Mouse (Mus musculus) layer of hippocampus, postnatal 10 days (tissue): ENCODE data around the gene Ptpn7. TPM values are rescaled to one million over a fixed set of nuclear protein-coding genes. Genes with fewer than 3 reads are reported as not detected.
A peak's percentile ranks its signal among the peaks of the same experiment; 100 is the strongest.

Experiments used
- DNase-seq, 2 experiments: peaks; one replicate each; pipeline ENCODE4 v3.0.0; 2021; ENCODE audit warnings: low spot score in 2 of 2
- total RNA-seq, 2 experiments: library from RNA; stranded (reverse); gene quantifications; 2 replicates each; pipeline ENCODE4 v1.2.3; 2021

The Ptpn7 gene
- total RNA-seq, 2 experiments from 2014 or later: 0.11 to 0.14 TPM

DNA sequence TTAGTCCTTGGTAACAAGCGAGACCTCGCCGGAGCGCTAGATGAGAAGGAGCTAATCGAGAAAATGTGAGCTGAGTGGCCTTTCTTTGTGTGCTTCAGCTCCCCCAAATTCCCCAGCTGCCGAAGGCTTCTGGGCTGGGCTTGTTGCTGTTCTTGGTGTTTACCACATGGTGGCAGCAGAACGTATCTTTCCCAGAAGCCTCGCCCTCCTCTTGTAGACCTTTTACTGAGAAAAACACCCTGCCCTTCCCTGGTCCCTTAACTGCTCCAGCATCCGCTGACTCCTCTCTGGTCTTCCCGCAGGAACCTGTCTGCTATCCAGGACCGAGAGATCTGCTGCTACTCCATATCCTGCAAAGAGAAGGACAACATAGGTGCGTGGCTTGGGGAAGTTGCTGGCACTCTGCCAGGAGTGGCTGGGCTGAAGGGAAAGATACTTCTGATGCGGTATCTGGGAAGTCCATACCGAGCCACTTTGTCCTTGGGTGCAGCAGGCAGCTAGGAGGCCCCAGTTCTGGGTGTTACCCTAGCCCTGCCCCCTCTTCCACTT is 22.0 kb downstream of the Ptpn7 start:
- DNase-seq: peak; percentile 83 to 84

DNA sequence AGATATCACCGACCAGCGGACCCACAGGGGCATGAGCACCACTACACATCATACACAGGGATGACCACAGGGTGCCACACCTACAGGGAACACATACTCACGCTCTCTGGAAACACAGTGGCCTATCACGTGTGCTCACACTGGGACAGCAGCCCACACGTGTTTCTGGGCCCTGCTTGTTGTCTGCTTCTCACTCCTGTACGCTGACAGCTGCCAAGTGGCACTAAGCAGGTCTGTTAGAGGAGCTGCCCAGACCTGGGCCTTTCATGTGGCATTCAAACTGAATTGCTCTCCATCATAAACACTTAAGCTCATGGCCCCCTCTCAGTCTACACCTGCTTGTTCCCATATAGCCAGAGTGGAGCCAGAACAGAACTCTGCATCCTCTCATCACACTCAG is 23.8 kb downstream of the Ptpn7 start:
- no peak for DNase-seq

DNA sequence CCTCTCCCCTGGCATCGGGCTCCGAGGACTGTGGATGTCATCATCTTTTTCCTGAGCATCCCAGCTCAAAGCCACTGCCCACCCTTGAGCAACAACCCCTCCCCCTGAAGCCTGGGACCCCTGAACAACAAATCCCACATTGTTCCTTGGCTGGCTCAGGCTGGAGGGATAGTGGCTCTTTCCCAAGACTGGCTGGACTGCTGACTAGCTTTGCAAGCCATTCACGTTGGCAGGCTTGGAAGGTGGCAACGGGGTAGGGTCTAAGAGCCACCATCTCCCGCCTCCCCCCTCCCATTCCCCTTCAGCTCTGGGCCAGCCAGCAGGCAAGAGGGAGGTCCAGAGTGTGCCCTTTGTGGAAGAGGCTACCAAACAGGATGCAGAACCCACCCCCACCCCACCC is 26.1 kb downstream of the Ptpn7 start:
- peak; percentile 70 to 76 for DNase-seq

- DNase-seq: peak; percentile 66 to 74
These were observed 26.6 kb downstream of the Ptpn7 start for GRCm38 (mm10) chr1:135159074-135159473.

DNA sequence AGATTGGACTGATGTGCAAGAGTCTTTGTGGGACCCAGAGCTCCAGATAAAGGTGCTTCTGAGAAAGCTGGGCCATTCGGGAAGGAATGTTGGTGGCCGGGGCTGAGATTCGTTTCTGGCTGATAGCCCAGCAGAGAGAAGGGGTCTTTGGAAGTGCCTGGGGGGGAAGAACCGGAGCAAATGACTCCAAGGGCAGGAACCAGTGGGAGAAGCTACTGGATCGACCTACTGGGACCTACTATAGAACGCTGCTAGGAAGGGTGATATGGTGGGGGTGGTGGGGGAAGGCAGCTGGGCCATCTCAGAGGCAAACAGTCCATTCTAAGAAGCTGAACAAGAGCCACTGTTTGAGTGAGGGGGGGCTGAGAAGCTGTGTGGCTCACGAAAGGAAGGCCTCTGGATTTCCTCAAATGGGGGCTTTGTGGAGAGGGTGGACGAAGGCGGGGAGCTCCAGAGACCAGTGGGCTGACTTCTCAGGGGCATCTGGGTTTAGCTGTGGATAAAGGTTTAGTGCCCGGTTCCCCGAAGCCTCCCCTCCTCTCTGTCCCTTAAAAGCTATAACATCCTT is 27.1 kb downstream of the Ptpn7 start:
- peak in 1 of 2 experiments; percentile 38 for DNase-seq

DNA sequence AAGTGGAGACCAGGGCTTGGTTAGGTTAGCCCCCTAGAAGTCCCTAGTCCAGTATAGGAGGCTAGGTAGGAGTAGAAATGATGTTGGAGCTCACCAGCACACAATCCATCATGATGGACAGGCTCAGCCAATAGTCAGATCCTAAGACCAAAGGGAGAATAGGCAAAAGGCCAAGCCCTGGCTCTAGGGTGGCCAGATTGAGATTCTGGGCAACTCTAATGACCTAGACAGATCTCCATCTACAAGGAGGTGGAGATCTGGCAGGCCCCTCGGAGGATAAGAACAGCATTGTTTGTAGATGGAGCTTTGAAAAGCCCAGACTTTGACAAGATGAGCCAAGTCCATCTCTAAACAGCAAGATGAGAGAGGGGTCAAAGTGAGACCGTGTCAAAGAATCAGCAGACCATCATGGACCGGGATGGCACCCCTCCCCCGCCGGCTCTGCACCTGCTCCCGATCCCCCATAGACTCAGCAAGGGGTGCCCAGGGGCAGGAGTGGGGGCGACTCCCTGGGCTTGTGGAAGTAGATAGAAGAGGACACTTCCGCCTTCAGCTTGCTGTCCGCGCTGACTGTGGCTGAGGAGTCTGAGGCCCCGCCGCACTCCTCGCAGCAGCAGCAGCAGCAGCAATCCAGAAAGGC is 28.0 kb downstream of the Ptpn7 start:
- DNase-seq: peak in 1 of 2 experiments; percentile 55

DNA sequence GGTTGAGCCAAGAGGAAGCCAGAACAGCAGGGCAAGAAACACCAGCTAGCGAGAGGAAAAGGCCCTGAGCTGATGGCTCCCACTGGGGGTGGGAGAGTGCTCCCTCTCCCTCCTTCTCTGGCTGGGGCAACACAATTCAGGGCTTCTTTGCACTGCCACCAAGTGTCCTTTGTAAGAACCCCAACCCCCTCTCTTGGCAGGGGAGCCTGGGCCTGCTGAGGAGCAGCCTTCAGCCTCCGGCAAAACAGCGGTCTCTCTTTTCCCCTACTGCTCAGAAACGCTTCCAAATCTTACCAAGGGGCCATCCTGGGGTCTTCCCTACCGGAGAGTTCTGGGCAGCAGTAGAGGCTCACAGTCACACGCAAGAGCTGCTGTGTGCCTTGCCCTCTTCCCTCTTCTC is 30.2 kb downstream of the Ptpn7 start:
- DNase-seq: peak; percentile 70 to 77

DNA sequence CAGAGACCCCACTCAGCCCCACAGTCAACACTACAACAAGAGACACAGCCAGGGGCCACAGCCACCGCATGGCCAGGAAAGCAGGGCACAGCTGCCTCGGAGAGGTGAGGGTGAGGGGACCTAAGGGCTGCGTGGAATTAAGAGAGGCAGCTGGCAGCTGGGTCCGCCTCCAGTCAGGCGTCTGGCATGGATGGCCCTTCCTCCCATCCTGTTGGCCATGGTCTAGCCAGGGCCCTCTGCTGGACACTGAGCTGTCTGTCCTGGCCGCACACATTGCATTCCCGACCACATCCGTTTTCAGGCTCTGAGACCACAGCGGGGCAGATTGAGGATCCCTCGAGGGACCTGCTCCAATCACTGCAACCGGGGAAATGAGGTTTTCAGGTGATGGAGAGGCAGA is 34.9 kb downstream of the Ptpn7 start, which contains the start of gene Gpr37l1:
Gene Gpr37l1 (minus strand): TSS at position 247 of the 400 bp plus-strand sequence.
- DNase-seq: peak; percentile 68 to 75

DNA sequence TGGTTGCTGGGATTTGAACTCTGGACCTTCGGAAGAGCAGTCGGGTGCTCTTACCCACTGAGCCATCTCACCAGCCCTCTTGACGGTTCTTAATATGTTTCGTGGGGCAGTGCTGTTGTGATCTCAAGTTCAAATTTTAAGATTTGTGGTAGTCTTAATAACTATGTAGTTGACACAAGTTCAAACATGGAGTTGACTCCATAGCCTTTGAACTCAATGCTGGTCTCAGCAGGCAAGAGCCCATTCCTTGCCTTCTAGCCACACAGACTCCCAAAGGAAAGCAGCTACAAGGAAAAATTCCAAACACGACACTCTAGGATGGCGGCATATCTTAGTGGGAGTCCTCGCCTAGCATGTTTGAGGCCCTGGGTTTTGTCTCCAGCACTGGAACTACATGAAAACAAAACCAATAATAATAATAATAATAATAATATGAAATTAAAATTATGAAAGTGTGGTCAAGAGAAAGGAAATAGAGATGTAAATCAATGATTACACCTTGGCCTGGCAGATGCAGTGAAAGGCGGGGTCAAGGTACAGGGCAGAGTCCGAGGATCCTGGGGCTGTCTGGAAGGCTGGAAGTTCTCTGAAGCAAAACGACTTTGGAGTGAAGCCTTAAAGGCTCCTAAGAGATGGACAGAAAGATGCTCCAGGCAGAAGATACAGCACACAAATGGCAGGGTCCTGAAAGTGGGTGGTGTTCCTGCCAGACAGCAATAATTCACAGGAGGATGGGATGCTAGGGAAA is 36.1 kb downstream of the Ptpn7 start:
- no peak for DNase-seq

DNA sequence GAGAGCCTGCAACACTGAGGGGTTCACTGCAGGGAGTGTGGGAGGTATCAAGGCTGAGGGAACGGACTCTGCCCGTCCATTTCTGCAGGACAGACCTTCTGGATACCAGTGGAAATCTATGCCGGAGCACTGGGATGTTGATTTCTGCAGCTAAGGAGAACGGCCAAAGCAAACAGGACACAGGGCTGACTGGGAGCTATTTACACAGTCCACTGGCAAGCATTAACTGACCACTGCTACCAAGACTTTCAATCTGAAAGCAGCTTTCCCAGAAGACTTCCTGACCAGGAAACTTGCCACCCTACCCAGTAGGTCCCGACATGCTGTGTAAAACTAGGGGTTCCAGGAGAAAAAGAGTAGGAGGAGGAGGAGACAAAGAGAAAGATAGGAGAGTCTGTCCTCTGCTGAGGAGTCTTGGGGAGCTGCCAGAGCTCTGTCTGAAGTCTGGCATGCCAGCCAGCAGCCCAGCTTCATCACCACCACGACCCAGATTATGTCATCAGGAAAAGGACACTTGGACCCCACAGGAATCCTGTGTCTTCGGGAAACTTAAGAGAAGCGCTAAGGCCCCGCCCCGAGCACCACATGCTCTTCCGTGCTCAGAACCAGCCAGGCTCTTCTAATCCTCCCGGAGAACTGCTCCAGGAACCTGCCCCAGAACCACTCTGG is 37.2 kb downstream of the Ptpn7 start:
- no peak for DNase-seq

- DNase-seq: no peak
These were observed 37.8 kb downstream of the Ptpn7 start for GRCm38 (mm10) chr1:135170299-135170698.

GRCm38 (mm10) chr1:135171202-135171601 is 38.7 kb downstream of the Ptpn7 start:
- no peak for DNase-seq

- peak; percentile 71 to 78 for DNase-seq
These were observed 39.5 kb downstream of the Ptpn7 start for GRCm38 (mm10) chr1:135171984-135172383.

GRCm38 (mm10) chr1:135173311-135173710 is 40.8 kb downstream of the Ptpn7 start:
- no peak for DNase-seq

GRCm38 (mm10) chr1:135175176-135175575 is 42.7 kb downstream of the Ptpn7 start:
- DNase-seq: no peak

DNA sequence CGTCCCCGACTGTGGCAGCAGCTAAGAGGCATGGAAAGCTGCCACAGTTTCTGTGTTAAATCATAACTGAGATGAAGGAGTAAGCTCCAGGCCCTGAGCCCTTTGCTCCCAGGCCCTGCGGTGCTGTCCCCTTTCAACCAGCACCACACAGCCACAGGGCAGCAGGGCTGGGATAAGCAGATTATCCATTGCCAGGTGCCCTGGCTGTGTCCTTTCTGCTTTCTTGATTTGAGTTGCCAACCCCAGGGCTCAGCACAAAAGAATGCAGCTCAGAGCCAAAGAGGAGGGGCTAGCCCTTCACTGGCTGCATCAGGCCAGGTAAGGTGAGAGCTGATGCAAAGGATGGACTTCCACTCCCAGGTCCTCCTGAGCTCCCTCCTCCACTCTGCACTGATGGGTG is 45.2 kb downstream of the Ptpn7 start:
- DNase-seq: no peak

GRCm38 (mm10) chr1:135178863-135179262 is 46.4 kb downstream of the Ptpn7 start:
- DNase-seq: no peak

DNA sequence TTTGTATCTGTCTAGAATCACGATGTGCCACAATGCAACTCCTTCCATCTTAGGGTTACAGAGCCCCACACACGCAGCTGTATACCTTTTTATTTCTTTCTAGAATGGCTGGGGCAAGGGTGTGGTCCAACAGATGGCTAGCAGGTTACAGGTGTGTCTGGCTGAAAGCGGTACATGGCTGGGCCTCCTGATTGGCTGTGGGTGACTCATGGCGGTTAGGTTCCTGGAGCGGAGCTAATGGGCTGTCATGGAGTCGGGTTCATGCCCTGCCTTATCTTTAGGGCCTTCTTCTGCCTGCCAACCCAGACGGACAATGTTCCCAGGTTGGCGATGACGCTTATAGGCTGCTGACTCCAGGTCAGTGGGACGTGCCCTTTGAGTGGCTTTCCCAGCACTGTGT is 48.3 kb downstream of the Ptpn7 start:
- no peak for DNase-seq

DNA sequence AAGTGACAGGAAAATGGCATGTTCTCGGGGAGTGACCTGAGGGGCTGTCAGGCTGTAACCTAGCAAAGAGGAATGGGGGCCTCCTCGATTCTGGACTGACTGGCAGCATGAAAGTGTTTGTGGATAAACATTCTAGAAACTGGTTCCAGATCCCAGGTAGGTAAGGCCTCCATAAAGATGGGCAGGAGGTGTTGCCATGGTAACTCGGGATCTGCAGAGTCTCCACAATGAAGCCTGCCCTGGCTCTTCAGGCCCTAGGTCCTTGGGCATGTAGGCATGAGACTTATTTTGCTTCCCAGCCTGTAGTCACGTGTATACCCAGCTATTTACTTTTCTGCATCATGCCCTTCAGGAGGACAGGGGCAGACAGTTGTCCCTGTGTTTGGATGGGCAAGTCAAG is 48.8 kb downstream of the Ptpn7 start:
- DNase-seq: no peak

DNA sequence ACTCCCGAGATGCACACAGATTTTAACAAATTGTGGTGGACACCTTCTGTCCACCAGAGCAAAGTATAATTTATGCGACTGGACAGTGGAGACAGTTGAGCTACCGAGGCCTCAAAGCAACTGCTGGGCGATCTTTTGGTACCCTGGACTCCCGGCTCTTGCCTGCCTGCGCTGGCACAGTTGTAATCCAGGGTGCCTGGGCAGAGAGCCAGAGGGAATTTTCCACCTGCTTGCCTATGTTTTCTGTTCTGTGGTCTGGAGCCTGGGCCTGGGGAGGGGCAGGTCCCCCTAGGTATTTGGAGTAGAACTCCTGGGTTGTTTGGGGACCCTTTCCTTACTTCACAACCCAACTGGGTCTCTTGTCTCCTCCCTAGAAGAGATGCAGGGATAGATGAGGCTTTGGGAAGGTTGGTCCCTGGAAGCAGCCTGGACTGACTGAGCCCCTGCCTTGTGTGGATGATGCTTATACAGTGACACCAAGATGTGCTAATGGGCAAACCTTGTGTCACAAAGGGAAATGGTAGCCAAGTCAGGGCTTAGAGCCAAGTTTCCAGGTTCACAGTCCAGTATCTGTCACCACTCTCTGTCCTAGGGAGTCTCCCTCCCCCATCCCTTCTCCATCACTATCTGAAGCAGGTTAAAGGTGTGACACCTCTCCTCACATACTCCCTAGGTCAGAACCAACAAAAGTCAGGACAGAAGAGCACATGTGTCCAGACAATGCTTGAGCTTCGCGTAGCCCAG is 49.6 kb downstream of the Ptpn7 start:
- DNase-seq: no peak

DNA sequence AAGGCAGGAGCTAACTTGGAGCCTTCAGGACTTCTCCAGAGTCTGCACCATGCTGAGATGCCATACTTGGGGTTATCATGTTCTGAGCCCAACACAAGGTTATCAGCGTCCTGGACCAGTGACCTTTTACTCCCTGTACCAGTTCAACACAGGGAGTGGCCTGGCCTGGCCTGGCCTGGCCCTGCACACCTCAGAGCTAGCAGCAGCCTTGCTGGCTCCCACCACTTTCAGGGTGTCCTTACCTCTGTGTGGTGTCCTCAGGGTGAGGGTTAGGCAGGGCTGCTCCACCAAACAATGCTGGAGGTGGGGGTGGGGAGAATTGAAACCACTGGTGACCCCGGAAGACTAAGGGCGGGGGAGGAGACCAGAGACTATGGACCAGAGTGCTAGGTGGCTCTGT is 50.5 kb downstream of the Ptpn7 start:
- DNase-seq: no peak
